Mouse (Mus musculus): ENCODE measurements at regions not wholly inside any gene's neighbourhood (a gene's known extent, or its start where the extent isn't known, plus 50 kb on each side); places are given as distances from the start of the nearest gene placed in this dataset.

DNA sequence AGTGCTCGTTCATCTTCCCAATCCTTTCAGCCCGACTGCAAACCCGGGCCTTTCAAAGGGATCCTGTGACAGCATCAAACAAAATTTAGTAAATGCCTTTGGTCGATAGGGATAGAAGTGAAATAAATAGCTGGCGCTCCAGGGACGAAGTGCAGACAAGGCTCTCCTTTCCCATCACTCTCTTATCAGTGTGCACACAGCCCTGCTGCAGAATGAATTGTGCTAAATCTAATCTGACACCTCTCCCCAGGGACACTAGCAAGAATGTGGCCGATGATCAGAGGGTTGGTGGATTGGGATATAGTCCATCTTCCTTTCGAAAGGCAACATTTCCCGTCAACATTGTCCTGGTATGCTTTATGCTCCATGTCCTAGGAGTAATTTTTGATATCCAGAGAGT, 1372.9 kb upstream of the Tenm4 start:
- DNase-seq (ENCODE audit: low spot score in 2 of 2): no peak

DNA sequence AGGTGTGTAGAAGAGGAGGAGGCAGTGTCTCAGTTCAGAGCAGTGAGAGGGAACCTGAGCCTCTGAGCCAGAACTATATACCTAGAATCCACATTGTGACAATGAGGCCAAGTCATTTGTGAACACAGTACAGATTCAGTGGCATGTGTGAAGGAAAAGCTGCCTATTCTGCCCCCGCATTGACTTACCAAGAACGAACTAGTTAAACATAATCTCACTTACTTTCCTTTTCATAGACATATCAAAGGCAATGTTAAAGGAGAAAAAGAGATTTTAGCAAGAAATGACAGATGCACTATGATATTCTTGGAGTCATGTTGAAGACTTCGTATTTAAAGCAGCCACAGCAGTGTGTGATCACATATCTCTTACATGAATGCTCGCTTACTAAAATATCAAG, 1329.8 kb upstream of the Tenm4 start:
- DNase-seq (ENCODE audit: low spot score in 2 of 2): no peak

DNA sequence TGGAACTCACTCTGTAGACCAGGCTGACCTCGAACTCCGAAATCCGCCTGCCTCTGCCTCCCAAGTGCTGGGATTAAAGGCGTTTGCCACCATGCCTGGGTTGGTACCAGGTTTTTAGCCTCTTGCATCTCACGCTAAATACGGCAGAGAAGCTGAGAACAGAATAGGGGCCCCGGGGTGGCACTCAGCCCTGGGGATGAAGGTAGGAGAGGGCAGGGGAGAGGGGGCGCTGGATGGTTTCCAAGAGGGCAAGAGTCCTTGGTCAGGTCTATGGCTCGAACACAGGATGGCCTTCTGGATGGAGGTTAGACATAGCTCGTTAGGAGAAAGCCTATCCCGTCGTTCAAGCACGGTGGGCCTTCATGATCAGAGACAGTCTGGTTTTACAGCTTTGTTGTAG, 1319.7 kb upstream of the Tenm4 start:
- peak in 1 of 2 experiments; percentile 7 for DNase-seq (ENCODE audit: low spot score in 2 of 2)

DNA sequence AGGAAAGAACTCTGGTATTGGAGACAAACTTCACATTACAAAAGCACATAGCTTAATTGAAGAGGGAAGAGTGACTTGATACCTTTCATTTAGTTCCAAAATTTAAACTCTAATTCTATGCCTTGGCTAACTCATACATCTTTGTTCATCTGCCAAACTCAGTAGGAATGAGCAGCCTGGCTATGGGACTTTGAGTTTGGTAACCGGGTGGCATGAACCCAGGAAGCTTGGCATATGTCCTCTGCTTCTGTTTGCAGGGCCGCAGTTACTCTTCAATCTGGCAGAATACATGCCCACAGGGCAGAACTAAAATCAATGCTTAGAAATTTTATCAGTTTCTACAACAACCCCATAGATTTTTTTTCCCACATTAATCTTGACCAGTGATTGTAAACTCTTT, 1314.4 kb upstream of the Tenm4 start:
- no peak for DNase-seq (ENCODE audit: low spot score in 2 of 2)

DNA sequence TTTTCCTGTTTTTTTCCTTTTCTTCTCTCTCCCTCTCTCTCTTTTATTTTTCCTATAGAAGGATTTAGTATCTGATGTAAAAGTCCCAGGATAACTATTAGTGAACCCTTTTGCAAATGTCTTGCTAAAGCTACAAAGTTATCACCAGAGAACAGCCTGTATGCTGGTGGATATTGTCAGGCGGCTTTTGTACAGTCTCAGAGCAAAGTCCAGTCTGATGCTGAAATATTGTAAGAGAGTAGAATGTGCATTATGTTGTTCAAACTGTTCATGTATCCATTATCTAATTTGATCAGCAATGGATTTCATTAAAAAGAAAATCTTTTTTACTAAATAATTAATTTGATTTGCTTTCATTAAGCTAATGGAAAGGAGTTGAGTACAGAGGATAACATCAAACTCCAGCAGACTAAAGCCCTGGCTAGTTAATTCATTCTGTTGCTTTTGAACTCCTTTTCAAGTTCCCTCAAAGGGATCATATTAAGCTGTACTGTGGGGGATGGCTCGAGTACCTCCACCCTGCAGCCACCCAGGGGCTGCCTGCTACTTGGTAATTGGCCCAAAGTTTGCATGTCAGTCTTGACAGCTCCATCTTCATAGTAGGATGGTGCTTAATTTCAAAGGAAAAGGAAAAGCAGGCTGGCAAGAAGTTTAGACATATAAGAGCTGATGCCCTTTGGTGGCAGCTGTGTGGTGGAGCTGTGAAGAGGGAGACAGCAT, 1280.2 kb upstream of the Tenm4 start:
- no peak for DNase-seq (ENCODE audit: low spot score in 2 of 2)

DNA sequence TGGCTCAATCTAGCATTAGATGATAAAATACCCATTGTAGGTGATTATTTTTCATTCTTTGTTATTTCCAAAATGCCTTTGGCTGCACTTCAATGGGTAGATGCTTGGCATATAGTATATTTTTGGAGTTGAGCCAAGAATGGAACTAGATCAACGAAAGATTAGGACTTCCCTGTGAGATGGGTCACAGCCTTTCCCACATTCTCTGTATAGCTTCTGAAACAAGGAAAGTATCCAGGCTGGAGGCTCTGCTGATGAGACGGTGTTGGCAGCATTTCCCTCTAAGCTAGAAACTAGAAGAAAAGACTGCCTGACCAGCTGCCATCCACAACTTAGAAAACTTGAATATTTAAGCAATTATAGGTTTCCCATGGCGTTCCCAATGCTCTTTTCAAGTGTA, 1273.0 kb upstream of the Tenm4 start:
- DNase-seq (ENCODE audit: low spot score in 2 of 2): no peak

DNA sequence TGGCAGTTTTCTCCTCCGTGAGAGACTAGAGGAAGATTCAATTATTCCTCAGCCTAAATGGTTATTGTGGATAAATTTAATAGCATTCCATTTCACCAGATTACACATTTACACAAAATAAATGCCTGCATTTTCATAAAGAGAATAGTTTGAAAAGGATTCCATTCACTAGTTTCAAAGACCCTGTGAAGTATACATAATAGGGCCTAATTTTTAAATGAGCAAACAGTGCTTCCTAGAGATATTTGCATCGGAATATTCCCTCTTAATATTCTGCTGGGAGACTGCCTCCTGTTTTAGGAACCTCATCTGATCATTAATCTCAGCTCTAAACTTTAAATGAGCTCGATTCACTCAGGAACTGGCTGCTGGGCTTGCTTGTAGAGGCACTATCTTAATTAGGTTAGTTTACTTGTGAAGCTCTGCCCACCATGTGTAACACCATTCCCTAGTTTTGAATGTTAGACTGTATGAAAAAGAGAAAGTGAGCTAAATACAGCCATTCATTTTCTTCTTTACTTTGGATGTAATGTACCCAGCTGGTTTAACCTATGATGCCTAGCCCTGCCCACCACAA, 1244.4 kb upstream of the Tenm4 start:
- no peak for DNase-seq (ENCODE audit: low spot score in 2 of 2)

DNA sequence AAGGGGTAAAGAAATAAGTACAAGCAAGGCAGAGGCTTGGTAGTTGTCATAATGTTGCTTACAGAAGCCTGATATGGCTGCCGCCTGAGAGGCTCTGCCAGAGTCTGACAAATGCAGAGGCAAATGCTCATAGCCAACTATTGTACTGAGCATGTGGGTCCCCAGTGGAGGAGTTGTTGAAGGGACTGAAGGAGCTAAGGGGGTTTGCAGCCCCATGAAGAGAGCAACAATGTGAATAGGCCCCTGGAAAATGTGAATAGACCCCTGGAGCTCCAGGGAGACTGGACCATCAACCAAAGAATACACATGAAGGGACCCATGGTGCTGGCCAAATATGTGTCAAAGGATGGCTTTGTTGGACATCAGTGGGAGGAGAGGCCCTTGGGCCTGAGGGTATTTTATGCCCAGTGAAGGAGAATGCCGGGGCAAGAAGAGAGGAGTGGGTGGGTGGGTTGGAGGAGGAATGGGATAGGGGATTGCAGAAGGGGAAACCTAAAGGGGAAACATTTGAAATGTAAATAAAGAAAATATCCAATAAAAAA, 1207.2 kb upstream of the Tenm4 start:
- DNase-seq (ENCODE audit: low spot score in 2 of 2): no peak

DNA sequence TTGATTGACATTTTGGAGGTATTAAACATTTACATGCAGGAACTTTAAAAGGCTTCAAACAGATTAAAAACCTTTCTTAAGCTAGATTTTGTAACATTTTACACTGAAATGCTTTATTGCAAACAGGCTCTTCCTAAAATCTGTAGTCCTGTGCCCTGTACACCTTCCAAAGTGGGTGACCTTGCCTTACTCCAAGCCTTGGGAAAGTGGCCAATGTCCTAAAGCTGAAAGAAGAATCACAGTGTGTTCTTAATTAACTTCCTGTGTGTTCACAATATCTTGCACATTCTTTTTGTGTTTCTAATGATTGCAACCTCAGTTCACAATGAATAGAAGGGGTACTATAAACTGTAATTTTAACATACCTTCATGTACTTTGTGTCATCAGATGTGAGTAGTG, 1203.4 kb upstream of the Tenm4 start:
- DNase-seq (ENCODE audit: low spot score in 2 of 2): no peak

DNA sequence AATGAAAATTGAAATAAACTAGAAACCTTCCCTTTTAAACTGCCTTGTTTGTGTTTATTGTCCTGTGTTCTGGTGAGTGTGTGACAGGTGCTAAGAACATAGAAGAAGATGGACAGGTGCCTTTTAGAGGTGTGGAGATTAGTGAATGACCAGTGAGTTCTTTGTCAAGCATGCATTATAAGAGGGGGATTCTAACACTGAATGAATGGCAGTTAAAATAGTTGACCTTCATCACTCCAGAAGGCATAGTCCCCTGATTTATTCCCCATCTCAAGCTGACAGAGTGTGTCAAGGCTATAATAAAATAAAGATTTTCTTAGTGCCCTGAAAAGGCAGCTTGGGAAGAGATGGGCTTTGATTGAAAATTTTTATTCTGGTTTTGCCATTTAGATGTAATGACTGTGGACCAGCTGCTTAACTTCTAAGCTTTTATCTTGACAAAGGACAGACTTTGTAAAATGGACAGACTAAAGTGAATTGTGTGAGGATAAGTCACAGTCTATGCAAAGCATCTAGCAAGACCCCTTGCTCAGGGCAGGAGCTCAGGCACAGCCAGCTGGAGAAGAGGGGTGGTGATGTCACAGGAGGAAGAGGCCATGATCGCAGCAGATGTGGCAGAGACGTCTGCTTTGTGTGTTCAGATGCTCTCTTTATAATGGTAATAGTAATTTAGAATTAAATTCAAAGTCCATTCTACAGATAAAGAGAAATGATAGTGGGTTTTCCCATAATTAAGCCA, 1195.8 kb upstream of the Tenm4 start:
- DNase-seq (ENCODE audit: low spot score in 2 of 2): no peak

DNA sequence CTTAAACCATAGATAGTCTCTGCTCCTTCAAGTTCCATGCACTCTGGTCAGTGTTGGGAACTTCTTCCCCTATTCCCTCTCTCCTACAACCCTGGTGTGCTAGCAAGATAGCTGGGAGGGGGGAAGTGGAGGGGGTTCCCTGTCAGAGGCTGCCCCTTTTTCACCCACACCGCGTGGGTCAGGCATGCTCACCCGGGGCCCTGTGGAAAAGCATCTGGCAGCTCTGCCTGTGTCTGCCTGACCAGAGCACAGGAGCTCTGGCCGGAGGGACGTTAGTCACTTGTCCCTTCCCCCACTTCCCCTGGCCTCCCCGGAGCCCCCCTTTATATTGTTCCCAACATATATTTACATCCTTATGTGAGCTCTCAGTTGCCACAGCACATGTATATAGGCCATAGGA, 1174.8 kb upstream of the Tenm4 start:
- DNase-seq (ENCODE audit: low spot score in 2 of 2): no peak

DNA sequence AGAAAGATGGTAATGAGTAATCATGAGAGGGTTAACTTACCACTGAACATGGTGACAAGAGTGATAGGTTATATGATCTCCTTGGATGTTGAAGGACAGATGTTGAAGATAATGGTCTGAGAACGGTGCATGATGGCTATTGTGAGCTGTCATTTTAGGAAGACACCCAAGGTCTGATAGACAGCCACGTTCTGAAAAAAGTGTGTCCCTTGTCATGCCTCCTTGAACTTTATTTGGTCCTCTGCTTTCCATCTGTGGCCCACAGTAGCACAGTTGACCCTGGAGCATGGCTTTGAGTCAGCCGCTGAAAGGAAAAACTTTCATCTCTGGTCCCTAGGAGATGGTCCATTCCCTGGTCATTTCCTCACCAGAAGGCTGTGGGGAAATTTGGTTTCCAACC, 1166.9 kb upstream of the Tenm4 start:
- DNase-seq (ENCODE audit: low spot score in 2 of 2): no peak

DNA sequence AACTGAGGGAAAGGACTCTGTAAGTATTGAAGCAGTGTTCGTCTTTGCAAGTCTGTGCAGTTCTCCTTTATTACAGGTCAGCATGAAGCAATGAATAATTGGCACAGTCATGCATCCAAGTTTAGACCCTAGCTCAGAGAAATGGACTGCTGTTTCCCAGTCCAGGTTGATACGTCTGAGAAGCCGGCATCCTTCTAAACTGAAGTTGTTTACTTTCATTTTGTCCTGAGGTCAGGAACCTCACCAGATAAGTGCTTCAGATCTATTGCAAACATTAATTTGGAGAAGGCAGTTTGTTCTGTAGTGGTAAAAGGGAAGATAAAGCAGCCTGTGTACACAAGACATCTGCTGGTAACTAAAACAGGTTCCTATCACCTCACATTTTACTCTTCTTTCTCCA, 1165.6 kb upstream of the Tenm4 start:
- DNase-seq (ENCODE audit: low spot score in 2 of 2): no peak

DNA sequence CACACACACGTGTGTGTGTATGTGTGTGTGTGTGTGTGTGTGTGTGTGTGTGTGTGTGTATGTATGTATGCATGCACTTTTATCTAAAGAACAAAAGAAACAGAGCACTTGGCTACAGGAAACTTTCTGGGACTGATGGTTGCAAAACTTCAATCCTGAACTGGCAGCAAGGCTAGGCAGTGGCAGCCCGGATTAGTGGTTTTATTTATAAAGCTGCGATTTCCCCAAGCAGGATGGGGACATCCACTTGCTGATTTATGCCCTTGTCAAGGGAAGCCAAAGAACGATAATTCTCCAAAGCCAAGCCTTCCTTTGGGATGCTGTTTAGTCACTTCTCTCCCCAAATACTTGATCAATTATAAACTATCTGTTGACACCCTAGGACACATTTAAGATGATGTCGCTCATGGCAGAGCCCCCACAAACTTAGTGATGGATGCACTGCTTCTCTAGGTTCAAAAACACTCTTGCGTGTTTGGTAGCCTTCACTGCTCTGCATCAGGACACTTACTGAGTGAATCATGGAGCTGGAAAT, 1162.1 kb upstream of the Tenm4 start:
- no peak for DNase-seq (ENCODE audit: low spot score in 2 of 2)

DNA sequence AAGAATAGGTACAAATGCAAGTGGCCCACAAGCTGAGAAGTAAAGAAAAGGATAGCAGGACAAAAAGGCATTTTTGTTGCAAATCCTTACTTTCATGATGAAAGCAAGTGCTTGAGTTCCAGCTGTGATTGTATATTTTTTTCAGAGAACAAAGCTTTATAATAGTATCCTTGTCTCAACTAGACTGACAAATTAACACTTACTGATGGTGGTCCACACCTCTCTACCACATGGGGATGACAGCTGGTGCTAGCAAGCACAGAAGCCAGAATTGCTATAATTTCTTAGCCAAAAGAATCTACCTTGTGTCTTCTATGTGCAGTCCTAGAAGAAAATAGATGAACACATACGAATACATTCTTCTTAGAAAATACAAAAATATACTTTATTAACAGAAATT, 1150.8 kb upstream of the Tenm4 start:
- DNase-seq (ENCODE audit: low spot score in 2 of 2): no peak

DNA sequence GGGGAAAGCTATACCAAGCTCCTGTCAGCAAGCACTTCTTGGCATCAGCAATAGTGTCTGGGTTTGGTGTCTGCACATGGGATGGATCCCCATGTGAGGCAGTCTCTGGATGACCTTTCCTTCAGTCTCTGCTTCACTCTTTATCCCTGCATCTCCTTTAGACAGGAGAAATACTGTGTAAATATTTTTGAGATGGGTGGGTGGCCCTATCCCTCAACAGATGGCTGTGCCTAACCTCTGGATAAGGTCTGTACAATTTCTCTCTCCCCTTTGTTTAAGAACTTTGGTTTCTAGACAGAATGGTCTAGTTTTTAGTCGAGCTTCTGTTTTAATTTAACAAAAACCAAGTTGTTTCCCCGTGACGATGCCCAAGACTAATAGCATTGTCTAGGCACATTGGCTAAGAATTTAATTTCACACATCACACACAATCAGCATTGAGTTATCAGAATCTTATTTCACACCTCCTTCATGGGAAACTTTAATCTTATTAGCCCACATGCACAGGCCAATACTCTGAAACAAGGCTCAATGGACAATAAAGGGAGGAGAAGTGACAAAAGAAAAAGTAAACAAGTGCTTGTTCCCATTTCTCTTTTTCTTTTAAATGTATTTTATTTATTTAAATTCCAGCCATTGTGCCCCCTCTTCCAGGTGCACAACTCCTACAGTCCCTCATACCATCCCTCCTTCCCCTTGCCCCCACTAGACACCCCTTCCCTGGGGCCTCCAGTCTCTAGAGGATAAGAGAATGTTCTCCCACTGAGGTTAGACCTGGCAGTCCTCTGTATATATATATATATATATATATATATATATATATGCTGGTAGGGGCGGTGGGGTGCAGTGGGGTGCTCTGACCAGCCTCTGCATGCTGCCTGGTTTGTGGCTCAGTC, 1142.9 kb upstream of the Tenm4 start:
- no peak for DNase-seq (ENCODE audit: low spot score in 2 of 2)
